Mouse (Mus musculus) stomach, adult 2 months (tissue): ENCODE results near the gene Treh. TPM values are rescaled to one million over a fixed set of nuclear protein-coding genes. Genes with fewer than 3 reads are reported as not detected.

ENCODE experiments used
- polyA plus RNA-seq: library from polyadenylated mRNA; depleted of rRNA; stranded (reverse); fragments of >200 nt; gene quantifications from 2 replicates; pipeline ENCODE4 v1.2.3, GENCODE M21; 2012; rRNA removed

The Treh gene
- polyA plus RNA-seq, result 0.10 TPM in 1 of 2 replicates, not detected in the other

DNA sequence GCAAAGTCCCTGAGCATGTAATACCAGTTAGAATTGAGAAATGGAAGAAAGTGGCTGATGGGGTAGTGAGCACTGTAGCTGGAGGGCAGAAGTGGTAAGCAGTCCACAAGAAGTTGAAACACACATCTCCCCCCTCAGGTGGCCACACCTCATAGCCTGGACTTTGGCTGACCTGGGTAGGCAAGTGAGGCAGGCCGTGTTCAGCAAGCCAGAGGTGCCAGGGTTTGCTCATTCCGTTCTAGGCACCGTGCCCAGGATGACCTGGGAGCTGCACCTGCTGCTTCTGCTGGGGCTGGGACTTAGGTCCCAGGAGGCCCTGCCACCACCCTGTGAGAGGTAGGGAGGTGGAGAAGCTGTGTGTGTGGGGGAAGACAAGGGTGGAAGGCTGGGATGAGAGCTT, at the start of gene Treh:
Treh (plus strand) TSS at position 229 of the 400 bp plus-strand sequence.

GRCm38 (mm10) chr9:44734524-44735494, 61.8 kb downstream of the Treh start, which contains the start of gene Phldb1:
Gene Phldb1 (minus strand): TSS chr9:44735198.

Other genes with a start within 250 kb of the Treh start
- not detected in 2 replicates for gene Foxr1, start 232.1 kb upstream of the Treh start, polyA plus RNA-seq
- 0.19 and 0.81 TPM in 2 replicates for gene Upk2, start 218.3 kb upstream of the Treh start, polyA plus RNA-seq
- 23.6 and 25.0 TPM in 2 replicates for gene Bcl9l, start 190.4 kb upstream of the Treh start, polyA plus RNA-seq
- gene Cxcr5, start 111.4 kb upstream of the Treh start, polyA plus RNA-seq, result 0.04 and 0.05 TPM in 2 replicates
- gene Ddx6, start 68.3 kb upstream of the Treh start, polyA plus RNA-seq, result 2.8 and 4.1 TPM in 2 replicates
- gene Phldb1, start 62.0 kb downstream of the Treh start, polyA plus RNA-seq, result 57.9 and 69.7 TPM in 2 replicates
- gene Arcn1, start 94.6 kb downstream of the Treh start, polyA plus RNA-seq, result 11.5 and 13.1 TPM in 2 replicates
- gene Ift46, start 94.7 kb downstream of the Treh start, polyA plus RNA-seq, result 11.3 and 12.1 TPM in 2 replicates
- gene Tmem25, start 126.1 kb downstream of the Treh start, polyA plus RNA-seq, result 2.1 and 3.1 TPM in 2 replicates
- gene Ttc36, start 129.8 kb downstream of the Treh start, polyA plus RNA-seq, result 1.9 and 3.3 TPM in 2 replicates
- gene Kmt2a, start 208.1 kb downstream of the Treh start, polyA plus RNA-seq, result 2.5 and 5.3 TPM in 2 replicates
- gene Atp5l, start 247.5 kb downstream of the Treh start, polyA plus RNA-seq, result 120 and 164 TPM in 2 replicates